In genomic region chr13:59770847-59771246, GRCm38 (mm10) we compare ENCODE assay signal across 8 mouse cellular contexts. TPM values are rescaled to one million over a fixed set of nuclear protein-coding genes. Genes with fewer than 3 reads are reported as not detected.
DNase-seq lines count a peak whose midpoint lies in the region; ATAC-seq lines count a peak whose summit lies in the region.

No protein-coding gene starts in this region.

- H3K36me3 ChIP-seq in embryonic facial prominence, embryonic 10.5 days (replicated peaks) = peaks cover 50% of the 10 kb centered on the region
- H3K36me3 ChIP-seq in hindbrain, embryonic 14.5 days (replicated peaks; ENCODE audit: control insufficient read depth, insufficient read depth) = peaks cover 35% of the 10 kb centered on the region

- WGBS in embryonic facial prominence, embryonic 10.5 days = 74% methylated on average over 9 of the region's 9 CpGs
- WGBS in hindbrain, embryonic 14.5 days = 77% methylated on average over 9 of the region's 9 CpGs

- no peak for ATAC-seq in hindbrain, embryonic 14.5 days (ENCODE audit: low FRiP score)

- no peaks in the 10 kb centered on the region for H3K9me3 ChIP-seq in embryonic facial prominence, embryonic 10.5 days
- H3K9me3 ChIP-seq in hindbrain, embryonic 14.5 days (ENCODE audit: control insufficient read depth, low read length) = no peaks in the 10 kb centered on the region

- peak overlapping the region; percentile 94 for H3K27ac ChIP-seq in embryonic facial prominence, embryonic 10.5 days (replicated peaks)
- peak overlapping the region; percentile 98 for H3K27ac ChIP-seq in hindbrain, embryonic 14.5 days

- H3K9ac ChIP-seq in hindbrain, embryonic 14.5 days = peak overlapping the region; percentile 76

- DNase-seq in cerebellum, adult 9-10 months = peak; percentile 40
- no peak for DNase-seq in cerebellum, adult 8-10 months
- DNase-seq in 3T3-L1 (ENCODE audit: low read depth, low spot score) = peak; percentile 16
- no peak for DNase-seq in embryonic facial prominence, embryonic 10.5 days (ENCODE audit: low spot score)
- peak; percentile 28 for DNase-seq in hindbrain, embryonic 14.5 days (ENCODE audit: low spot score)
- DNase-seq in lung, postnatal 36 days = peak; percentile 26
- no peak for DNase-seq in embryo, embryonic 9.5 days (ENCODE audit: extremely low spot score)
- no peak for DNase-seq in urinary bladder, postnatal 25 days (ENCODE audit: low spot score)

- peak overlapping the region; percentile 65 for H3K4me2 ChIP-seq in hindbrain, embryonic 14.5 days (replicated peaks)

- H3K4me1 ChIP-seq in embryonic facial prominence, embryonic 10.5 days = peaks cover 45% of the 10 kb centered on the region
- peaks cover 33% of the 10 kb centered on the region for H3K4me1 ChIP-seq in hindbrain, embryonic 14.5 days (replicated peaks; ENCODE audit: control insufficient read depth, insufficient read depth, low read length)

- peak overlapping the region; percentile 92 for H3K4me3 ChIP-seq in embryonic facial prominence, embryonic 10.5 days
- peak overlapping the region; percentile 53 for H3K4me3 ChIP-seq in hindbrain, embryonic 14.5 days (replicated peaks; ENCODE audit: low read length)

- no peaks in the 10 kb centered on the region for H3K27me3 ChIP-seq in embryonic facial prominence, embryonic 10.5 days (replicated peaks; ENCODE audit: low read depth, poor library complexity, severe bottlenecking)
- H3K27me3 ChIP-seq in hindbrain, embryonic 14.5 days (ENCODE audit: control insufficient read depth, insufficient read depth, low read length) = no peaks in the 10 kb centered on the region

RNA-seq across cellular contexts. Expression of gene Isca1, which starts 1.2 kb away (rescaled TPM):
- 86.9 and 92.1 TPM in 2 replicates for polyA plus RNA-seq in embryonic facial prominence, embryonic 10.5 days (2016; fragmentation: Nextera tagmentation; extraction: Ambion mirVana)
- polyA plus RNA-seq in hindbrain, embryonic 14.5 days (2014; fragmentation: Nextera tagmentation; extraction: Ambion mirVana) = 185 and 197 TPM in 2 replicates

RNA-seq across cellular contexts. Expression of gene Gm49354, which starts 11.2 kb away (rescaled TPM):
- polyA plus RNA-seq in embryonic facial prominence, embryonic 10.5 days (2016; fragmentation: Nextera tagmentation; extraction: Ambion mirVana) = not detected in 2 replicates
- not detected in 2 replicates for polyA plus RNA-seq in hindbrain, embryonic 14.5 days (2014; fragmentation: Nextera tagmentation; extraction: Ambion mirVana)

RNA-seq across cellular contexts. Expression of gene 1700014D04Rik, which starts 24.3 kb away (rescaled TPM):
- 0.11 and 0.21 TPM in 2 replicates for polyA plus RNA-seq in embryonic facial prominence, embryonic 10.5 days (2016; fragmentation: Nextera tagmentation; extraction: Ambion mirVana)
- polyA plus RNA-seq in hindbrain, embryonic 14.5 days (2014; fragmentation: Nextera tagmentation; extraction: Ambion mirVana) = 0.11 and 0.93 TPM in 2 replicates

RNA-seq across cellular contexts. Expression of gene Spata31d1d, which starts 39.3 kb away (rescaled TPM):
- not detected in 2 replicates for polyA plus RNA-seq in embryonic facial prominence, embryonic 10.5 days (2016; fragmentation: Nextera tagmentation; extraction: Ambion mirVana)
- 0.09 TPM in 1 of 2 replicates, not detected in the other for polyA plus RNA-seq in hindbrain, embryonic 14.5 days (2014; fragmentation: Nextera tagmentation; extraction: Ambion mirVana)

RNA-seq across cellular contexts. Expression of gene Tut7, which starts 52.1 kb away (rescaled TPM):
- polyA plus RNA-seq in embryonic facial prominence, embryonic 10.5 days (2016; fragmentation: Nextera tagmentation; extraction: Ambion mirVana) = 40.7 and 41.3 TPM in 2 replicates
- 42.8 and 43.1 TPM in 2 replicates for polyA plus RNA-seq in hindbrain, embryonic 14.5 days (2014; fragmentation: Nextera tagmentation; extraction: Ambion mirVana)

Comparison
In these comparisons a context has a peak if more than half of its experiments do, and no peak if none do; other contexts are left out.
1. DNase-seq: peak in cerebellum, adult 9-10 months (single experiment), 3T3-L1 (single experiment), hindbrain, embryonic 14.5 days (single experiment) and lung, postnatal 36 days (single experiment); none in cerebellum, adult 8-10 months (single experiment), embryonic facial prominence, embryonic 10.5 days (single experiment), embryo, embryonic 9.5 days (single experiment) and urinary bladder, postnatal 25 days (single experiment).